Mouse (Mus musculus): ENCODE measurements around the gene Appbp2. TPM values are rescaled to one million over a fixed set of nuclear protein-coding genes. Genes with fewer than 3 reads are reported as not detected.
"Not testable (repeated sequence)": the region's sequence is repeated elsewhere in the genome, so short reads cannot be mapped to it uniquely, and the experiment has no call there.

Appbp2 gene
- total RNA-seq, 2 experiments from 2014 or later = 20.4 to 21.0 TPM

- intact Hi-C loops (cut with DNase I) = loop anchor here (1.0 to 5.0 kb wide), 2 partner anchors 91 to 167 kb away; no protein-coding TSS in a partner anchor
These were observed 64.7 kb downstream of the Appbp2 start, which contains the start of gene 1700125H20Rik for GRCm38 (mm10) chr11:85170058-85170740. Gene 1700125H20Rik, plus strand, starts transcription at chr11:85170404.

GRCm38 (mm10) chr11:85167503-85167902 lies 67.4 kb downstream of the Appbp2 start:
- intact Hi-C loops (cut with DNase I) = no loop called here
- no peak for DNase-seq

More at GRCm38 (mm10) chr11:85170058-85170740, 64.7 kb downstream of the Appbp2 start, which contains the start of gene 1700125H20Rik:
- peak; percentile 91 to 95 for DNase-seq

- DNase-seq = no peak
- intact Hi-C loops (cut with DNase I) = no loop called here
These were observed 70.6 kb downstream of the Appbp2 start for GRCm38 (mm10) chr11:85164371-85164770.

- DNase-seq; intact Hi-C loops (cut with DNase I): not testable (repeated sequence)
These were observed 71.9 kb downstream of the Appbp2 start for GRCm38 (mm10) chr11:85163014-85163413.

- no peak for DNase-seq
- intact Hi-C loops (cut with DNase I) = no loop called here
These were observed 77.6 kb downstream of the Appbp2 start for GRCm38 (mm10) chr11:85157301-85157700.

GRCm38 (mm10) chr11:85152256-85152930 lies 82.5 kb downstream of the Appbp2 start:
- intact Hi-C loops (cut with DNase I) = no loop called here

GRCm38 (mm10) chr11:85139581-85140540 lies 95.1 kb downstream of the Appbp2 start, which contains the start of gene Usp32:
Gene Usp32, minus strand, starts transcription at chr11:85140161.
- intact Hi-C loops (cut with DNase I) = no loop called here
- DNase-seq = peak; percentile 96 to 97

More at GRCm38 (mm10) chr11:85152256-85152930, 82.5 kb downstream of the Appbp2 start:
- no peak for DNase-seq

- intact Hi-C loops (cut with DNase I) = no loop called here
- peak in 1 of 2 experiments; percentile 10 for DNase-seq
These were observed 96.0 kb downstream of the Appbp2 start for GRCm38 (mm10) chr11:85138776-85139474.

Other genes with a start within 250 kb of the Appbp2 start
- gene Usp32, start 95.0 kb downstream of the Appbp2 start, total RNA-seq (2021) = 10 to 100 TPM; 21.8 to 22.7 TPM
- gene 1700125H20Rik, start 64.7 kb downstream of the Appbp2 start, total RNA-seq (2021) = not detected
- gene Ppm1d, start 76.1 kb upstream of the Appbp2 start, total RNA-seq (2021) = 10 to 100 TPM; 11.6 to 11.8 TPM
- gene Bcas3, start 118.0 kb upstream of the Appbp2 start, total RNA-seq (2021) = 10 to 100 TPM; 33.7 to 39.2 TPM